Mouse (Mus musculus): Measurements from ENCODE around the gene Ppy. TPM values are rescaled to one million over a fixed set of nuclear protein-coding genes. Genes with fewer than 3 reads are reported as not detected.

The Ppy gene
- total and polyA plus RNA-seq, 3 experiments = not detected

GRCm38 (mm10) chr11:102061236-102061940 is 39.7 kb downstream of the Ppy start:
- Histone ChIP-seq H3K4me3 (ENCODE audit: control insufficient read depth in 1 of 2, insufficient read depth in 1 of 2, low read depth in 2 of 2, low read length in 2 of 2) (no peak overlapping the region), H3K27me3 (ENCODE audit: control insufficient read depth in 1 of 2, insufficient read depth in 2 of 2, low read length in 2 of 2) (no peaks in the 10 kb centered on the region), H3K36me3 (ENCODE audit: control insufficient read depth in 1 of 2, insufficient read depth in 2 of 2, low read length in 2 of 2) (no peaks in the 10 kb centered on the region; a peak in 2 of 4 replicates), H3K9ac (ENCODE audit: control insufficient read depth, low read depth, low read length, poor library complexity, severe bottlenecking) (no peak overlapping the region), H3K4me1 (ENCODE audit: control insufficient read depth in 1 of 2, insufficient read depth in 2 of 2, low read length in 2 of 2) (no peaks in the 10 kb centered on the region), H3K9me3 (replicated peaks; ENCODE audit: insufficient read depth, low read length) (no peaks in the 10 kb centered on the region), H3K79me2 (ENCODE audit: control insufficient read depth, insufficient read depth, low read length, poor library complexity) (no peaks in the 10 kb centered on the region), H3K27ac (ENCODE audit: control insufficient read depth, low read depth, low read length) (no peak overlapping the region)
- peak; percentile 87 for TF ChIP-seq ZC3H11A (IDR thresholded peaks at IDR 0.05; ENCODE audit: low read depth, low read length)
- TF ChIP-seq E2F4 (IDR thresholded peaks at IDR 0.05; ENCODE audit: borderline replicate concordance, low read depth, low read length) = no peak
- TF ChIP-seq CTCF (IDR thresholded peaks at IDR 0.05 in 2 of 3, conservative IDR thresholded peaks at IDR 0.05 in 1 of 3; ENCODE audit: control insufficient read depth in 1 of 3, insufficient read depth in 1 of 3, low read depth in 2 of 3, low read length in 3 of 3, poor library complexity in 1 of 3, severe bottlenecking in 1 of 3) = peak; percentile 97 to 99 (median 97)
- TF ChIP-seq TCF12 (IDR thresholded peaks at IDR 0.05; ENCODE audit: low read depth, low read length) = no peak
- TF ChIP-seq GABPA (IDR thresholded peaks at IDR 0.05; ENCODE audit: low read depth, low read length) = no peak
- TF ChIP-seq ZKSCAN1 (IDR thresholded peaks at IDR 0.05; ENCODE audit: low read depth, low read length) = no peak
- TF ChIP-seq ZNF384 (IDR thresholded peaks at IDR 0.05; ENCODE audit: low read depth, low read length) = peak; percentile 90
- peak; percentile 83 for TF ChIP-seq USF1 (IDR thresholded peaks at IDR 0.05; ENCODE audit: low read depth, low read length)
- TF ChIP-seq GATA1 (IDR thresholded peaks at IDR 0.05; ENCODE audit: low read depth, low read length) = no peak
- no peak for TF ChIP-seq MAZ (IDR thresholded peaks at IDR 0.05; ENCODE audit: low read depth, low read length)
- TF ChIP-seq EP300 (IDR thresholded peaks at IDR 0.05; ENCODE audit: low read depth in 1 of 2, low read length in 2 of 2) = no peak
- no peak for TF ChIP-seq MYC (IDR thresholded peaks at IDR 0.05; ENCODE audit: low read depth, low read length)
- no peak for TF ChIP-seq MAFK (IDR thresholded peaks at IDR 0.05; ENCODE audit: borderline replicate concordance, low read depth, low read length)
- no peak for TF ChIP-seq TBP (IDR thresholded peaks at IDR 0.05; ENCODE audit: low read depth, low read length)
- TF ChIP-seq USF2 (IDR thresholded peaks at IDR 0.05; ENCODE audit: borderline replicate concordance in 1 of 2, insufficient read depth in 1 of 2, low read depth in 1 of 2, low read length in 2 of 2) = no peak
- no peak for TF ChIP-seq POLR2AphosphoS2 (IDR thresholded peaks at IDR 0.05; ENCODE audit: low read length)
- no peak for TF ChIP-seq NRF1 (IDR thresholded peaks at IDR 0.05; ENCODE audit: insufficient read depth, low read depth, low read length, poor library complexity, severe bottlenecking)
- TF ChIP-seq MXI1 (IDR thresholded peaks at IDR 0.05; ENCODE audit: low read depth, low read length) = no peak
- peak; percentile 96 for TF ChIP-seq RAD21 (IDR thresholded peaks at IDR 0.05; ENCODE audit: low read depth, low read length)
- TF ChIP-seq BHLHE40 (IDR thresholded peaks at IDR 0.05; ENCODE audit: borderline replicate concordance, low read depth, low read length) = no peak
- no peak for TF ChIP-seq CHD1 (IDR thresholded peaks at IDR 0.05; ENCODE audit: low read depth, low read length)
- 0 out of 2 replicates have a peak, but pooled peaks have one; percentile 30 for TF ChIP-seq SIN3A (IDR thresholded peaks at IDR 0.05; ENCODE audit: low read length)
- TF ChIP-seq TAL1 (IDR thresholded peaks at IDR 0.05; ENCODE audit: low read length) = no peak
- TF ChIP-seq POLR2A (IDR thresholded peaks at IDR 0.05; ENCODE audit: control insufficient read depth in 1 of 2, insufficient read depth in 1 of 2, low read depth in 1 of 2, low read length in 2 of 2, poor library complexity in 1 of 2) = no peak
- TF ChIP-seq SMC3 (IDR thresholded peaks at IDR 0.05; ENCODE audit: low read depth, low read length) = peak; percentile 96
- TF ChIP-seq MYB (IDR thresholded peaks at IDR 0.05; ENCODE audit: low read depth, low read length) = no peak
- no peak for TF ChIP-seq ELF1 (IDR thresholded peaks at IDR 0.05; ENCODE audit: low read depth, low read length)
- TF ChIP-seq RCOR1 (IDR thresholded peaks at IDR 0.05; ENCODE audit: low read depth, low read length) = no peak
- no peak for TF ChIP-seq CHD2 (IDR thresholded peaks at IDR 0.05; ENCODE audit: low read length)
- no peak for TF ChIP-seq UBTF (IDR thresholded peaks at IDR 0.05; ENCODE audit: borderline replicate concordance, insufficient read depth, low read depth, low read length)
- peak; percentile 84 for DNase-seq (ENCODE audit: low read depth, low spot score)

All from MEL (cell line).